Mouse (Mus musculus) heart, adult 2 months (tissue): Measurements from ENCODE around the gene Znhit3. TPM values are rescaled to one million over a fixed set of nuclear protein-coding genes. Genes with fewer than 3 reads are reported as not detected.

Experiments used
- DNase-seq, 2 experiments: peaks; one replicate each; pipeline ENCODE4 v3.0.0; 2021
- H3K27ac ChIP-seq: fragments of 200-600 bp; 2 replicates; pipeline ENCODE4 v1.8.1; 2022
- H3K27me3 ChIP-seq: fragments of 200-500 bp; 2 replicates; pipeline ENCODE4 v1.6.1; 2012; ENCODE audit warnings: mild to moderate bottlenecking, low read length, inconsistent platforms, mixed read lengths; ENCODE audit not compliant: control insufficient read depth, insufficient read depth
- H3K36me3 ChIP-seq: fragments of 200-500 bp; 2 replicates; pipeline ENCODE4 v1.6.1; 2012; ENCODE audit warnings: low read length, inconsistent platforms; ENCODE audit not compliant: control insufficient read depth, insufficient read depth
- H3K4me1 ChIP-seq: fragments of 200-500 bp; 2 replicates; pipeline ENCODE4 v1.6.1; 2011; ENCODE audit warnings: low read length; ENCODE audit not compliant: control insufficient read depth, insufficient read depth
- H3K4me3 ChIP-seq: fragments of 200-600 bp; 2 replicates; pipeline ENCODE4 v1.8.1; 2022
- H3K79me2 ChIP-seq: fragments of 200-500 bp; replicated peaks from 2 replicates; pipeline ENCODE4 v1.6.1; 2012; ENCODE audit warnings: mild to moderate bottlenecking, inconsistent platforms, low read length, moderate library complexity, mixed read lengths; ENCODE audit not compliant: control insufficient read depth, insufficient read depth
- H3K9ac ChIP-seq: fragments of 200-500 bp; 2 replicates; pipeline ENCODE4 v1.6.1; 2012; ENCODE audit warnings: low read depth, mild to moderate bottlenecking, control low read depth, inconsistent platforms, low read length, mixed read lengths
- CTCF ChIP-seq: fragments of 200-600 bp; IDR thresholded peaks from 2 replicates; pipeline ENCODE4 v1.8.1; 2022; ENCODE audit warnings: antibody characterized with exemption, mild to moderate bottlenecking, moderate library complexity
- EP300 ChIP-seq: fragments of 200-500 bp; IDR thresholded peaks from 2 replicates; pipeline ENCODE4 v1.6.1; 2011; ENCODE audit warnings: low read depth, low read length, control low read depth; ENCODE audit not compliant: insufficient read depth
- POLR2A ChIP-seq: fragments of 200-500 bp; IDR thresholded peaks from 2 replicates; pipeline ENCODE4 v1.6.1; 2011; ENCODE audit warnings: mild to moderate bottlenecking, low read depth, low read length, control low read depth; ENCODE audit not compliant: insufficient read depth
- WGBS: fragments of 180-500 bp; shearing (Covaris S2); methylation state at CpG from one replicate; pipeline ENCODE4 v1.1.7; 2018; 5-methylcytosine and 5-hydroxymethylcytosine counted together
- intact Hi-C: fragments of 180-260 bp; cut with DNase I; formaldehyde crosslinking; loops from one replicate; pipeline ENCODE4 v1.15.1; 2025
- long read RNA-seq: library from polyadenylated mRNA; stranded (forward); transcript quantifications from one replicate; pipeline ENCODE4 v2.0.0, GENCODE M21; 2021
- polyA plus RNA-seq: library from polyadenylated mRNA; depleted of rRNA; stranded (reverse); fragments of >200 nt; gene quantifications from 2 replicates; pipeline ENCODE4 v1.2.3, GENCODE M21; 2012; rRNA removed
- total RNA-seq, 2 experiments: library from RNA; stranded (reverse); gene quantifications; 2 replicates each; pipeline ENCODE4 v1.2.3; 2021

The Znhit3 gene
- total RNA-seq (10 to 100 TPM in 1 of 2 experiments, 1 to 10 TPM in 1; 8.7 to 11.6 TPM), polyA plus RNA-seq (8.8 and 13.0 TPM in 2 replicates)
- long read RNA-seq, transcript Znhit3-201 (5 exons, 998 nt) = major isoform, 6 of 7 reads
- long read RNA-seq, partial matches to known transcripts = 0 of 7 reads
- long read RNA-seq, other reads (novel, unspliced or antisense) = 1 of 7 reads

- peaks cover 3% of the 10 kb centered on the region for H3K4me1 ChIP-seq
- WGBS = 3% methylated on average over 34 of the region's 34 CpGs
- peak within 1 kb of the TSS; percentile 75 for H3K27ac ChIP-seq
- no peaks in the 10 kb centered on the region; the same call in 1 of the 2 replicates for H3K36me3 ChIP-seq
- TF ChIP-seq POLR2A = peak; percentile 80
- peak; percentile 73; the same call in 1 of the 2 replicates for TF ChIP-seq EP300
- TF ChIP-seq CTCF = peak; percentile 14
- peaks cover 3% of the 10 kb centered on the region for H3K79me2 ChIP-seq
- H3K27me3 ChIP-seq = no peaks in the 10 kb centered on the region
- intact Hi-C loops = loop anchor here (5.0 kb wide), 1 partner anchor 266 kb away; no protein-coding TSS in a partner anchor
- H3K9ac ChIP-seq = peak within 1 kb of the TSS; percentile 99
- H3K4me3 ChIP-seq = peak within 1 kb of the TSS; percentile 89
- DNase-seq = peak; percentile 83 to 84
Observed at GRCm38 (mm10) chr11:84916053-84916702, at the start of gene Znhit3. TSS of gene Znhit3 (minus strand) at chr11:84916366.

- peaks cover 18% of the 10 kb centered on the region for H3K4me1 ChIP-seq
- no peak overlapping the region for H3K4me3 ChIP-seq
- no peak overlapping the region for H3K9ac ChIP-seq
- H3K79me2 ChIP-seq = no peaks in the 10 kb centered on the region
- DNase-seq = no peak
- intact Hi-C loops = no loop called here
- no peak overlapping the region for H3K27ac ChIP-seq
- TF ChIP-seq CTCF (no peak), POLR2A (no peak), EP300 (no peak)
- no peaks in the 10 kb centered on the region for H3K27me3 ChIP-seq
- no peaks in the 10 kb centered on the region for H3K36me3 ChIP-seq
- WGBS = 86% methylated on average over 3 of the region's 3 CpGs
Observed at GRCm38 (mm10) chr11:84963556-84963955, 47.4 kb upstream of the Znhit3 start.

- 76% methylated on average over 4 of the region's 4 CpGs for WGBS
Observed at GRCm38 (mm10) chr11:84962536-84962935, 46.4 kb upstream of the Znhit3 start.

GRCm38 (mm10) chr11:84961571-84961970 lies 45.4 kb upstream of the Znhit3 start:
- Histone ChIP-seq H3K27me3 (no peaks in the 10 kb centered on the region), H3K27ac (no peak overlapping the region), H3K36me3 (no peaks in the 10 kb centered on the region), H3K4me3 (no peak overlapping the region), H3K79me2 (no peaks in the 10 kb centered on the region), H3K9ac (no peak overlapping the region), H3K4me1 (peaks cover 8% of the 10 kb centered on the region)
- no peak for DNase-seq
- TF ChIP-seq EP300 (no peak), CTCF (no peak), POLR2A (no peak)
- intact Hi-C loops = loop anchor here (2.0 kb wide), 1 partner anchor 13 kb away; no protein-coding TSS in a partner anchor
- 87% methylated on average over 4 of the region's 4 CpGs for WGBS

More at GRCm38 (mm10) chr11:84962536-84962935, 46.4 kb upstream of the Znhit3 start:
- Histone ChIP-seq H3K79me2 (no peaks in the 10 kb centered on the region), H3K36me3 (no peaks in the 10 kb centered on the region), H3K4me3 (no peak overlapping the region), H3K9ac (no peak overlapping the region), H3K4me1 (peaks cover 11% of the 10 kb centered on the region), H3K27ac (no peak overlapping the region), H3K27me3 (no peaks in the 10 kb centered on the region)
- DNase-seq = no peak
- intact Hi-C loops = no loop called here
- no peak for TF ChIP-seq CTCF
- no peak for TF ChIP-seq POLR2A
- TF ChIP-seq EP300 = no peak

- TF ChIP-seq POLR2A (no peak), CTCF (no peak), EP300 (no peak)
Observed at GRCm38 (mm10) chr11:84960780-84961179, 44.6 kb upstream of the Znhit3 start.

GRCm38 (mm10) chr11:84960291-84960690 lies 44.1 kb upstream of the Znhit3 start:
- DNase-seq = no peak
- Histone ChIP-seq H3K27me3 (no peaks in the 10 kb centered on the region), H3K4me1 (peaks cover 6% of the 10 kb centered on the region), H3K79me2 (no peaks in the 10 kb centered on the region), H3K4me3 (peak overlapping the region; percentile 30; the same call in 1 of the 2 replicates), H3K27ac (peak overlapping the region; percentile 75), H3K36me3 (no peaks in the 10 kb centered on the region), H3K9ac (no peak overlapping the region)
- 37% methylated on average over 3 of the region's 3 CpGs for WGBS
- TF ChIP-seq EP300 = no peak
- TF ChIP-seq POLR2A = no peak
- TF ChIP-seq CTCF = no peak
- intact Hi-C loops = loop anchor here (1.0 to 2.0 kb wide), 2 partner anchors 9 to 15 kb away; no protein-coding TSS in a partner anchor

More at GRCm38 (mm10) chr11:84960780-84961179, 44.6 kb upstream of the Znhit3 start:
- H3K36me3 ChIP-seq = no peaks in the 10 kb centered on the region
- no peak for DNase-seq
- no peaks in the 10 kb centered on the region for H3K79me2 ChIP-seq
- H3K27me3 ChIP-seq = no peaks in the 10 kb centered on the region
- WGBS = 36% methylated on average over 6 of the region's 6 CpGs
- H3K27ac ChIP-seq = no peak overlapping the region; the same call in none of the 2 replicates
- peaks cover 6% of the 10 kb centered on the region for H3K4me1 ChIP-seq
- H3K9ac ChIP-seq = no peak overlapping the region
- intact Hi-C loops = loop anchor here (1.0 to 2.0 kb wide), 2 partner anchors 9 to 14 kb away; no protein-coding TSS in a partner anchor
- no peak overlapping the region for H3K4me3 ChIP-seq
